Mouse (Mus musculus) erythroblast, adult 5-6 weeks (primary cell): ENCODE measurements around the gene Gm5134. TPM values are rescaled to one million over a fixed set of nuclear protein-coding genes. Genes with fewer than 3 reads are reported as not detected.
A peak's percentile ranks its signal among the peaks of the same experiment; 100 is the strongest.

Experiments
- ATAC-seq: replicated peaks from 2 replicates; pipeline ENCODE4 v1.8.0; 2016; ENCODE audit warnings: moderate number of reproducible peaks, mild to moderate bottlenecking, moderate TSS enrichment, inconsistent platforms; ENCODE audit not compliant: poor library complexity, low FRiP score, severe bottlenecking
- total RNA-seq, 2 experiments: library from RNA; stranded (forward) in 1 of 2; stranded (reverse) in 1 of 2; fragments of 150-400 nt in 1 of 2; fragments of 200-764, 138-1000 nt in 1 of 2; gene quantifications; 2 replicates each; pipeline versions ENCODE4 v1.2.3 to v1.2.4; 2015 to 2017; ENCODE audit warnings: low replicate concordance in 2 of 2

Gm5134 gene
- not detected in 2 replicates for total RNA-seq (2015; ENCODE audit: low replicate concordance)
- 1.3 TPM in 1 of 2 replicates, not detected in the other for total RNA-seq (2017; ENCODE audit: low replicate concordance)

GRCm38 (mm10) chr10:75954381-75954811, at the start of gene Gm5134:
Gene Gm5134 (plus strand): TSS chr10:75954514.
- ATAC-seq, result no peak

GRCm38 (mm10) chr10:75906882-75907281, 47.4 kb upstream of the Gm5134 start:
- ATAC-seq, result no peak

GRCm38 (mm10) chr10:75910698-75911097, 43.6 kb upstream of the Gm5134 start:
- ATAC-seq, result no peak

GRCm38 (mm10) chr10:75913013-75913589, 41.2 kb upstream of the Gm5134 start:
- no peak for ATAC-seq

- no peak for ATAC-seq
Measured at GRCm38 (mm10) chr10:75915557-75915956, 38.8 kb upstream of the Gm5134 start.

- ATAC-seq, result no peak
Measured at GRCm38 (mm10) chr10:75916840-75917239, 37.5 kb upstream of the Gm5134 start.

- ATAC-seq, result no peak
Measured at GRCm38 (mm10) chr10:75919026-75919425, 35.3 kb upstream of the Gm5134 start.

GRCm38 (mm10) chr10:75921026-75921725, 33.1 kb upstream of the Gm5134 start, which contains the start of gene Smarcb1:
Gene Smarcb1 (minus strand): TSS chr10:75921617.
- ATAC-seq, result peak; percentile 90

GRCm38 (mm10) chr10:75921726-75922560, 32.4 kb upstream of the Gm5134 start:
- ATAC-seq, result peak; percentile 35

- ATAC-seq, result no peak
Measured at GRCm38 (mm10) chr10:75924324-75924723, 30.0 kb upstream of the Gm5134 start.

- ATAC-seq, result no peak
Measured at GRCm38 (mm10) chr10:75926396-75926795, 27.9 kb upstream of the Gm5134 start.

GRCm38 (mm10) chr10:75930304-75930703, 24.0 kb upstream of the Gm5134 start:
- no peak for ATAC-seq

GRCm38 (mm10) chr10:75931311-75931710, 23.0 kb upstream of the Gm5134 start:
- no peak for ATAC-seq

- no peak for ATAC-seq
Measured at GRCm38 (mm10) chr10:75932081-75932678, 22.1 kb upstream of the Gm5134 start.

- no peak for ATAC-seq
Measured at GRCm38 (mm10) chr10:75932891-75933290, 21.4 kb upstream of the Gm5134 start, which contains the start of gene Chchd10. Gene Chchd10 (plus strand): TSS chr10:75933130.

- ATAC-seq, result no peak
Measured at GRCm38 (mm10) chr10:75934991-75935390, 19.3 kb upstream of the Gm5134 start.

GRCm38 (mm10) chr10:75935680-75936541, 18.4 kb upstream of the Gm5134 start, which contains the start of gene Mmp11:
Gene Mmp11 (minus strand): TSS chr10:75936496.
- ATAC-seq, result peak; percentile 74

- no peak for ATAC-seq
Measured at GRCm38 (mm10) chr10:75936909-75937667, 17.2 kb upstream of the Gm5134 start.
